Mouse (Mus musculus) CD8-positive naive resting alpha-beta T cell, adult 2 months (primary cell): Measurements from ENCODE around the gene Map2k5.

Experiments used
- DNase-seq, 2 experiments: peaks; one replicate each; pipeline ENCODE4 v3.0.0; 2022; ENCODE audit warnings: low read depth in 2 of 2, low spot score in 2 of 2

The Map2k5 gene

DNA sequence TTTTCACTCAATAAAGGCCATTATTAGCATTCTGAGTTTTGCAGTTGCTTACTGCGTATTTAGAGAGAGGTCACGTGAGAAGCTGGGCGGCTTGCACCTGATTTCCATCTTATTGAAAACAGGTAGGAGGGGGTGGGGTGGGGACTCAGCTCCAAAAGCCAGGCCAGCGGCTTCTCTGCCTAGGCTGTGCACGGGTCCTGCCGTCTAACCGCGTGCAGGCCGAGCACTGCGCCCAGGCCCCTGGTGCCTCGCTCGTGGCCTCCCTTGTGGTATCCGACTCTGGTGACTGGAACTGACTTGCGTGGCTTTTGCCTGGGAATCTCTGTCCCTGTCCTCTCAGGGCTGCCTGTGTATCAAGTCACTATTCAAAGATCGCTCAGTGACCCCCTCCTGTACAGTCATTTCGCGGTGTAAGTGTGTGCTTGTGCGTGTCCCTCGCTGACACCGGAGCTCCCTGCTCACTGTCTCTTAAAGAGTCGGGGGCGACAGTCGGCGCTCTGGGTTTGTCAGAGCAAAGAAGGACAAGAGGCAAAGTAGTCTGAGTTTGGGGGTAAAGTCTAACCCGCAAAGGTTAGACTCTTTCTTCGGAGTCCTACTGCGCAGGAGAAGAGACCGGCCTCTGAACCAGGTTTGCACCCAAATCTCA lies 245.6 kb downstream of the Map2k5 start:
- no peak for DNase-seq

DNA sequence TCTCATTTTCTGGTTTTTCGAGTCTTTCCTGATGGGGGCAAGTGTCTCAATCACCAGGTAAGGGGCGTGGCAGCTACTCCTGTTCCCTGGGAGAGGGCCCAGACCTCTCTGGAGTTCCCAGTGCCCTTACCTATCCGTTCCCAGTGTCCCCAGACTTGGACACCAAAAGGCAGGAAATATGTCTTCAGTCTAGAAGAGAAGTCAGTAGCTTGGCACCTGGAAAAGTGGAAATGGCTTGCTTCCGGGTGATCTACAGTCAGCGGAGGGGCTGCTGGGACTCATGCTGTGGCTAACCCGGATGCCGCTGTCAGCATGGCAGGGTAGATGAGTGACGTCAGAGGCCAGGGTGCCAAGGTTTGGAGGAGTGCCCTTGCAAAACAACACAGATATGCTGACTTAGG lies 248.1 kb downstream of the Map2k5 start:
- DNase-seq, result no peak

DNA sequence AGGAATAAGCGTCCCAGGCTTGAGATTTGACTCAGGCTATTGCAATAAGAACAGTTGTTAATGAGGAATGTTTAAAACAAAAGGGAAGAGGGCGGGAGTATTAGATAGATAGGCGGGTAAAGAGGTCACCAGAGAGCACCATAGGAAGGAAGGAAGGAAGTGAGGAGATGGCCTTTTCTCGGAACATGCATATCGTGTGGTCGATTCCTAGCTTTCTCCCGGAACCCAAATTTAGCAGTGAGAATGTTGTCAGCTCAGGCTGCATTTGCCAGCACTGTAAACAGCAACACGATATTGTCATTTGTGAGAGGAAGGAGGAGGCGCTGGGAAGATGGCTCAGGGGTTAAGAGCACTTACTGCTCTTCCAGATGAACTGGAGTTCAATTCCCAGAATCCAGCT lies 253.2 kb downstream of the Map2k5 start:
- DNase-seq, result no peak

DNA sequence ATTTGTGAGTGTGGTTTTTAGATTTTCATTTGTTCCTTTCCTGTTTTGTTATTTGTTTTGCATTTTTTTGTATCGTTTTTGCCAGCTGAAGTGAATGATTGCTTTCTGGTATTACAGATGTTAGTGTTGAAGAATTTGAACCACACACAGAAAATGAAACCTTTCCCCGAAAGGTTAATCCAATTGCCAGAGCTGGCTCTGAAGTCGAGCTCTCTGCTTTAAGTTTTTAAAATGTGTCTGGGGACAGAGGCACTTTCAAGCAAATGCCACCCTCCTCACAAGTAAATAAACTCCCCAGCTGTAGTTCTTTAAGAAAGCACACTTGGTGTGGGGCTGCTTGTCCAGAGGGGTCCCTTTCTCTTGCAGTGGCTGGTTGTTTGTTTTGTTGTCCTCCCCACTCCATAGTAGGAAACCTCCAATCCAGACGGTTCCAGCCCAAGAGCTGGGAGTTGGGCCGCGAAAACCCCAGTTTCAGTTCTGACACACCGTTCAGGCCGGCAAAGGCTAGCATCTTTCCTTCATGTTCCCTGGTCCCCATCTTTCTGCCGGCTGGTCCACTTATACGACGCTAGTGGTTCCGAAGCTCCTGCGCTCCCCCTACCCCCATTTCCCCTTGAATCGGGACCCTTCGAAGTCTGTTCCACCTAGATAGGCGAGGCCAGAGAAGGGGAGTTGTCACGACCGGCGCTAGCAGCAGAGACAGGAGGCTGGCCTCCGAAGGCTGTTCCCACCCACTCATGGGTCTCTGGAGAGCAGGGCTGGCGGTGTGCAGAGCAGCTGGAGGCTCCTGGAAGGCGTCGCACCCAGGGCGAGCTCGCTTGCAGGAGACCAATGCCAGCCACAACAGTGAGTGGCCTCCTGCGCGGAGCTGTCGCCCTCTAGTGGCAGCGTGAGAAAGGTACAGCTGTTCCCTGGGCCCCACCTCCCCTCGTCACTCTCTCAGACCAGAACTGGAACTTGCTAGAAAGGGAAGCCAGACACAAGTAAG lies 254.0 kb downstream of the Map2k5 start:
- DNase-seq, result peak; percentile 87

DNA sequence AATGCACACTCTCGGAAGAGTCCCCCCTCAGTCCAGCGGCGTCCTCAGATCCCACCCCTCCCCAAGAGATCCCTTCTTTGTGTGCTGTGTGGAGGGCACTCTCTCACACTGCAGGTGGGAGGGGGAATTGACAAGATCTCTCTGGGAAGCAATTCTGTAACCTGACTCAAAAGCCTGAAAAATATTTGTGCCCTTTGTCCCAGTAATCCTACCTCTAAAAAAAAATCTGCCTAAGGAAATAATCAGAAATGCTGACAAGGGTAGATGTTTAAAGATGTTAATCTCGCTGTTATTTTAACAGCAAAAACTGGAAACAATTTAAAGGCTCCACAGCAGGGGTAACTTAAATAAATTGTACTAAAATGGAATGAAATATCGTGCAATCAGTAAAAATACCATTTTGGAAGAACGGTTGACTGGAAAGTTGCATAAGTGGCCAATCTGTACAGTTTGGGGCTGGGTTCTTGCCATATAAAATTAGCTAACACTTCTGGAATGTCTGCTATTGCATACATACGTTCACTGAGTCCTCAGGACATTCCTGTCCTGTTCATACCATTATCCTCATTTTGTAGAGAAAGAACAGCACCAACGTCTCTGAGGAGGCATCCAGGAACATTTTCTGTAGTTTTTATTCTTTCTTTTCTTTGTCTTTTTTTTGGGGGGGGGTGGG lies 255.4 kb downstream of the Map2k5 start:
- no peak for DNase-seq

DNA sequence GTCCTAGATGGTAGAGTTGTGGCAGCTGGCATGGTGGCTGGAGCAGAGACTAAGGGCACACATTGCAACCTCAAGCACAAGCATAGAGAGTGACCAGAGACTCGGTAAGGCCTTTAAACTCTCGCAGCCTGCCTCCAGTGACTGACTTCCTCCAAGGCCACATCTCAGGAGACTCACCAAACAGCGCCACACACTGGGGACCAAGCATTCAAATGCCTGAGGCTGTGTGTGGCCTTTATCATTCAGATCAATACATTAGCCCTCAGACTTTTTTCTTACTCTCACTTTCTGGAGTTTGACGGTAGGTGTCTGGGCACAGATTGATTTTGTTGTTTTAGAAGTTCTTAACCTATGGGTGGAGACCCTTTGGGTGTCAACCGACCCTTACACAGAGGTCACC lies 259.3 kb downstream of the Map2k5 start:
- DNase-seq, result no peak
